ENCODE assay signal across 12 mouse cellular contexts in the genomic region with DNA sequence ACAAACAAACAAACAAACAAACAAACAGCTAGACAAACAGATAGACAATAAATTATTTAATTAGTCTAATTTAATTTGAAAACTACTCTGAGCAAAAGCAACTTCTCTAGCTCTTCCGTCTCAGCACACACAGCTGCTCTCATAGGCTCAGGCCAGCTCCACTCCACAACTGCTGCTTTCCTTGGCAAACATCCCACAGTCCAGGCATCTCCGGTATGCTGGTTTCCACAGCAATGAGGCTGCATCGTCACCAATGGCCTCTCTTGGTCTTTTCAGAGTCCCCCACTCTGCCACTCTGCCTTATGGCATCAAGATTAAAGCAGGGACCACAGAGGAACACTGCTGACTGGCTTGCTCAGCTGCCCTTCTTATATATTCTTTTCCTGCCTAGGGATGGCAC. TPM values are rescaled to one million over a fixed set of nuclear protein-coding genes. Genes with fewer than 3 reads are reported as not detected.
A peak's percentile ranks its signal among the peaks of the same experiment; 100 is the strongest.
DNase-seq lines count a peak whose midpoint lies in the region; ATAC-seq lines count a peak whose summit lies in the region.
"Had no signal": no experiment of that assay in that cellular context is flagged by ENCODE, and none has a peak within 500 bp of the region (broad histone marks: within the 10 kb centered on the region; RNA-seq: fewer than 3 reads in every experiment).

No protein-coding gene starts in this region.

- ATAC-seq in embryonic facial prominence, embryonic 14.5 days (ENCODE audit: low read depth), result peak; percentile 88
- peak; percentile 91 for ATAC-seq in heart, embryonic 16.5 days (replicated peaks; ENCODE audit: extremely low read depth, insufficient read depth, low FRiP score)
- ATAC-seq: forebrain, embryonic 15.5 days had no signal

- H3K4me1 ChIP-seq in embryonic facial prominence, embryonic 14.5 days (ENCODE audit: control insufficient read depth, insufficient read depth, low read length), result no peaks in the 10 kb centered on the region
- H3K4me1 ChIP-seq in embryonic facial prominence, embryonic 10.5 days, result no peaks in the 10 kb centered on the region
- H3K4me1 ChIP-seq in heart, embryonic 16.5 days (ENCODE audit: control insufficient read depth, insufficient read depth, low read length), result peaks cover 5% of the 10 kb centered on the region
- H3K4me1 ChIP-seq: forebrain, embryonic 15.5 days had no signal

- H3K27me3 ChIP-seq in embryonic facial prominence, embryonic 14.5 days (replicated peaks; ENCODE audit: control insufficient read depth, insufficient read depth, low read length), result no peaks in the 10 kb centered on the region
- peaks cover under 1% of the 10 kb centered on the region; the same call in 1 of the 2 replicates for H3K27me3 ChIP-seq in embryonic facial prominence, embryonic 10.5 days (replicated peaks; ENCODE audit: low read depth, poor library complexity, severe bottlenecking)
- H3K27me3 ChIP-seq in heart, embryonic 16.5 days (ENCODE audit: control insufficient read depth, insufficient read depth, low read length), result no peaks in the 10 kb centered on the region
- H3K27me3 ChIP-seq: forebrain, embryonic 15.5 days had no signal

- H3K4me3 ChIP-seq in embryonic facial prominence, embryonic 14.5 days (ENCODE audit: low read depth, low read length), result no peak overlapping the region
- no peak overlapping the region for H3K4me3 ChIP-seq in embryonic facial prominence, embryonic 10.5 days
- no peak overlapping the region for H3K4me3 ChIP-seq in heart, embryonic 16.5 days (ENCODE audit: low read length)
- H3K4me3 ChIP-seq: forebrain, embryonic 15.5 days; layer of hippocampus, adult 2 months had no signal

- H3K4me2 ChIP-seq in embryonic facial prominence, embryonic 14.5 days (ENCODE audit: low read depth, low read length), result no peak overlapping the region
- no peak overlapping the region for H3K4me2 ChIP-seq in heart, embryonic 16.5 days (ENCODE audit: low read depth, low read length)
- H3K4me2 ChIP-seq: forebrain, embryonic 15.5 days had no signal

- no peak overlapping the region for H3K9ac ChIP-seq in embryonic facial prominence, embryonic 14.5 days (ENCODE audit: low read depth, low read length)
- 0 out of 2 replicates have a peak overlapping the region, but pooled peaks have one; percentile 8 for H3K9ac ChIP-seq in heart, embryonic 16.5 days (ENCODE audit: low read length)
- H3K9ac ChIP-seq: forebrain, embryonic 15.5 days had no signal

- WGBS in embryonic facial prominence, embryonic 14.5 days, result 37% methylated on average over 3 of the region's 3 CpGs
- 89% methylated on average over 3 of the region's 3 CpGs for WGBS in embryonic facial prominence, embryonic 10.5 days
- WGBS in heart, embryonic 16.5 days, result 11% methylated on average over 3 of the region's 3 CpGs

- no peak overlapping the region; the same call in 1 of the 2 replicates for H3K27ac ChIP-seq in embryonic facial prominence, embryonic 14.5 days (replicated peaks; ENCODE audit: low read depth, low read length)
- no peak overlapping the region for H3K27ac ChIP-seq in embryonic facial prominence, embryonic 10.5 days (replicated peaks)
- peak overlapping the region; percentile 81 for H3K27ac ChIP-seq in heart, embryonic 16.5 days (ENCODE audit: low read length)
- H3K27ac ChIP-seq: forebrain, embryonic 15.5 days; layer of hippocampus, adult 2 months had no signal

- H3K9me3 ChIP-seq in embryonic facial prominence, embryonic 14.5 days (ENCODE audit: control insufficient read depth, low read length), result peaks cover 8% of the 10 kb centered on the region; the same call in 1 of the 2 replicates
- no peaks in the 10 kb centered on the region for H3K9me3 ChIP-seq in embryonic facial prominence, embryonic 10.5 days
- no peaks in the 10 kb centered on the region for H3K9me3 ChIP-seq in heart, embryonic 16.5 days (replicated peaks; ENCODE audit: control insufficient read depth, low read length)
- H3K9me3 ChIP-seq: forebrain, embryonic 15.5 days had no signal

- H3K36me3 ChIP-seq in embryonic facial prominence, embryonic 14.5 days (ENCODE audit: control insufficient read depth, insufficient read depth, low read length), result no peaks in the 10 kb centered on the region
- no peaks in the 10 kb centered on the region for H3K36me3 ChIP-seq in embryonic facial prominence, embryonic 10.5 days (replicated peaks)
- H3K36me3 ChIP-seq in heart, embryonic 16.5 days (ENCODE audit: control insufficient read depth, insufficient read depth), result no peaks in the 10 kb centered on the region
- H3K36me3 ChIP-seq: forebrain, embryonic 15.5 days had no signal

- DNase-seq in embryonic facial prominence, embryonic 14.5 days (ENCODE audit: low spot score), result peak; percentile 89
- no peak for DNase-seq in embryonic facial prominence, embryonic 10.5 days (ENCODE audit: low spot score)
- DNase-seq in 3T3-L1 (ENCODE audit: low read depth, low spot score), result peak; percentile 72
- peak; percentile 72 to 75 for DNase-seq in kidney, postnatal 36 days
- no peak for DNase-seq in right cerebral cortex, postnatal 14 days
- DNase-seq in urinary bladder, postnatal 10 days (ENCODE audit: low spot score), result no peak
- no peak for DNase-seq in frontal cortex, postnatal 36 days (ENCODE audit: low spot score in 2 of 2)
- DNase-seq: B cell, adult 2 months; cerebellum, adult 11 months had no signal

RNA-seq across cellular contexts. Expression of a gene that starts 18.4 kb away (rescaled TPM):
- 63.8 and 71.6 TPM in 2 replicates for polyA plus RNA-seq in embryonic facial prominence, embryonic 14.5 days (2014; fragmentation: Nextera tagmentation; extraction: Ambion mirVana)
- polyA plus RNA-seq in embryonic facial prominence, embryonic 10.5 days (2016; fragmentation: Nextera tagmentation; extraction: Ambion mirVana), result 49.0 and 50.5 TPM in 2 replicates
- 77.1 and 80.5 TPM in 2 replicates for polyA plus RNA-seq in heart, embryonic 16.5 days (2015; fragmentation: Nextera tagmentation; extraction: Ambion mirVana)

RNA-seq across cellular contexts. Expression of a gene that starts 37.8 kb away (rescaled TPM):
- 4.7 and 6.0 TPM in 2 replicates for polyA plus RNA-seq in embryonic facial prominence, embryonic 14.5 days (2014; fragmentation: Nextera tagmentation; extraction: Ambion mirVana)
- polyA plus RNA-seq in embryonic facial prominence, embryonic 10.5 days (2016; fragmentation: Nextera tagmentation; extraction: Ambion mirVana), result 2.4 and 2.6 TPM in 2 replicates
- 2.3 and 3.2 TPM in 2 replicates for polyA plus RNA-seq in heart, embryonic 16.5 days (2015; fragmentation: Nextera tagmentation; extraction: Ambion mirVana)

RNA-seq across cellular contexts. Expression of a gene that starts 51.7 kb away (rescaled TPM):
- 61.6 and 63.0 TPM in 2 replicates for polyA plus RNA-seq in embryonic facial prominence, embryonic 14.5 days (2014; fragmentation: Nextera tagmentation; extraction: Ambion mirVana)
- 87.2 and 90.4 TPM in 2 replicates for polyA plus RNA-seq in embryonic facial prominence, embryonic 10.5 days (2016; fragmentation: Nextera tagmentation; extraction: Ambion mirVana)
- polyA plus RNA-seq in heart, embryonic 16.5 days (2015; fragmentation: Nextera tagmentation; extraction: Ambion mirVana), result 43.3 and 47.3 TPM in 2 replicates

Comparison
In these comparisons a context has a peak if more than half of its experiments do, and no peak if none do; other contexts are left out.
1. DNase-seq: peak in embryonic facial prominence, embryonic 14.5 days (single experiment), 3T3-L1 (single experiment) and kidney, postnatal 36 days (2 of 2); none in embryonic facial prominence, embryonic 10.5 days (single experiment), right cerebral cortex, postnatal 14 days (single experiment), urinary bladder, postnatal 10 days (single experiment) and frontal cortex, postnatal 36 days (0 of 2).